Mouse (Mus musculus) 416B (cell line): ENCODE results near the gene Uvssa.
"Not testable (repeated sequence)": the region's sequence is repeated elsewhere in the genome, so short reads cannot be mapped to it uniquely, and the experiment has no call there.

Experiments used
- DNase-seq: peaks from one replicate; pipeline ENCODE4 v3.0.0; 2011; ENCODE audit warnings: low read depth

The Uvssa gene

DNA sequence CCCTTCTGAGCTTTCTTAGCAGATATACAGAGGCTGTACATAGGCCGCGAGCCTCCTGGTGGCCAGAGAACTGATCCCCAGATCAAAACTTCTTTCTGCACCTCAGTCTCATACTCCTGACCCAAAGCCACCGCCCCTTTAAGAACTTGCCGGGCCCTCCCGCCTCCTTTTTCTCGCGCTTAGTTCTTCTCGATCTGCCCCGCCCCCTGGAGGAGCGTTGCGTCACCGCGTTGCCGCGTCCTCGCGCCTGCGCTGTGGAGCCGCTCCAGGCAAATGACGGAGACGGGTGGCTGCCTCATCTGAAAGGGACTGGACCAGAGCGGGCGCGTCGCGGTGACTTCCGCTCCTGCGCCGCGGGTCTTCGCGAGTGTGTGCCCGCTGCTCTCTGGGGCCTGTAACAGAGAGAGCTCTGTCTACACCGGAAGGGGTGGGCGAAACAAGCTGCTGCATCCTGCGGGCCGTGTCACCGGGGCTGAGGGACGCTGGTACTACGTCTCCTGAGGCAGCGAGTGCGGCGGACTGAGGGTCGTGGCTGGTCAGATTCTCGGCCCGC is at the start of gene Uvssa:
TSS of gene Uvssa (plus strand) at position 248 of the 553 bp plus-strand sequence.
- DNase-seq: peak; percentile 99

DNA sequence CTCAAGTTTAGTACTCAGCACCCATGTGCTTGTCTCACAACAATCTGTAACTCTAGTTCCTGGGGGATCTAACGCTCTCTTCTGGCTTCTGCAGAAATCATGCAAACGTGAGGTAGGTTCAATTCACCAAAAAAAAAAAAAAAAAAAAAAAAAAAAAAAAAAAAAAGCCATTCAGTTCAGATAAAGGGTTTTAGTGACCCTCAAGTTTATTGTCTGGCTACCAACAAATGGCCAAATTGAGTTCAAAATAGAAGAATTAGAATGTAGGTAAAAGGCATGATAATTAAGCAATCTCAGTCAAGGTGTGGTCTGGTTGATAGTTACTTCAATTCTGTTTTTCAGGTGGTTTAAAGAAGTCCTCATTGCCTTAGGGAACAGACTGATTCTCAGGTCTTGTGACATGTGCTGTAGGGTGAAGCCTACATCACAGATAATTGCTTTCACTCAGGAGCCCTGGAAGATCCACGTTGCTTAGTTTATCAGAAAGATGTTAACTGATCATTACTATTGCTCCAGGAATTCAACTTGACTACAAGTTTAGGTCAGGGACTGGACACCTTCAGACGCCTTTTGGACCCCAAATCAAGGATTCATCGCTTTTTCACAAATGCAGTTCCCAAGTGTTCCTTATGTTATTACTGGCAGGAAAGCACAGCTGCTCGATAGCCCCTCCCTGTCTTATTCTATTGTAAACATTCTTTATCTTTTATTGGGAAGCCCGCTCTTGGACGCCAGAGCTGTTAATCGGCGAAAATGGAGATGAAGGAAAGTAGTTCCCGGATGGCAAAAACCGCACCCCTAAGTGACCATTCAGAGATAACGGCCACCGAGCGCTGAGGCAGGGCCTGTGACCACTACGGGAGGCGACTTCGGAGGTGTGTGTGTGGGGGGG is 43.7 kb upstream of the Uvssa start:
- DNase-seq: no peak

DNA sequence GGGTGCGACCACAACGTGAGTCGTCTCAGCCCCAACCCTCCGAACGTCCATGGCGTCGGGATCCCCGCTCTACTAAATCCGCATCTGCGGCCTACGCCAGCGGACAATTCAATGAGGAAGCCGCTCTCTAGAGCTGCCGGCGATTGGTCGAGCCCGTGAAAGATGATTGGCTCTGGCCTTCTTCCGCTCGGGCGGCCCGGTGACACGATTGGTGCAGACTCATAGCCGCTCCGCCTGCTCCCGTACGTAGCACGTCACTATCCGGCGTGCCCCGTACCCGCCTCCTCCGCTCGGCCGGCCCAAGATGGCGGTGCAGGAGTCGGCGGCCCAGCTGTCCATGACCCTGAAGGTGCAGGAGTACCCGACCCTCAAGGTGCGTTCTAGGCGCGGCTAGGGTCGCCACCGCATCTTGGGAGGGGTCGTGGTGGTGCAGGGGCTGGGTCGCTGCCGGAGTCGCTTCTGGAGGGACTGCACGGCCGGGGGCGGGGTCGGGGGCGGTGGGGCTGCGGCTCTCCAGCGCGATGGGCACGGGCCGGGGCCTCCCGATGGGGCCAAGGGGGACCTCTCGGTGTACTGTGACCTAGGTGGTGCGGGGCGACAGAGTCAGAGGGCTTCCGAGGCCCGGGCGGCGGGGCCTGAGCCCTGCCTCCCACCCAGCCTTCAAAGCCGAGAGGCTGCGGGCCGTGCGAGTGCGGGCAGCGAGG is 42.9 kb upstream of the Uvssa start, which contains the start of gene Maea:
TSS of gene Maea (plus strand) at position 237 of the 704 bp plus-strand sequence.
- peak; percentile 97 for DNase-seq

DNA sequence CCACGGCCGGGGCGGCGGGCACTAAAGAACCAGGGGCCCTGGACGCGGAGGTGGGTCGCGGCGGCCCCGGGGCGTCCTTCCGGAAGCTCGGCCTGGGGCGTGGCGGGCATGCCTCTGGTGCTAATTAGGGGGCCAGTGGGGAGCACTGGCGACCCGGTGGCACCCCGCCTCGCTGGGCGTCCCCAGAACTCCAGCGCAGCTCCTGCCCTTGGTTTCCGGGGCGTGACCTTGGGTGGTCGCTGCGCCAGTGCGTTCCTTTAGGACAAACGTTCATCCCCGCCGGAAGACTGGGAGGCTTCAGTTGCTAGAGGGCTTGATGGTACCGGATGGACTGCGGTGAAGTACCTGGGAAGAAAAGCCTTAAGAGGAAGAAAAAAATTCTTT is 42.4 kb upstream of the Uvssa start:
- peak; percentile 54 for DNase-seq

DNA sequence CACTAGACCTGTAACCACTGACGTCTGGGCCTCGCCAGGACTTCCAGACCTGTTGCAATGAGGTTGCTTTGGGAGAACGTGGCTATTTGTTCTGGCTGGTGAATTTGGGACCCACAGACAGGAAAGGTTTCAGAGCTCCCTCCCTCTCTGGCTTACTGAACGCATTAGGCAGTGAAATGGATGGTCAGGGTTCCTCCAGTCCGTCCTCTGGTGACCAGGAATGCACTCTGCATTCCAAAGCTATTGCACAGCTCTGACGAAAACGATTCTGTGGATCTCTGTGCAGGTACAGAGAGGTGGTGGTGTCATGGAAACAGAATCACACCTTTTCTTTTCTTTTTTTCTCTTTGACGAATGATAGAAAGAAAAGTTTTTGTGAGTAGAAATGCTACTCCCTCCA is 41.1 kb upstream of the Uvssa start:
- no peak for DNase-seq

DNA sequence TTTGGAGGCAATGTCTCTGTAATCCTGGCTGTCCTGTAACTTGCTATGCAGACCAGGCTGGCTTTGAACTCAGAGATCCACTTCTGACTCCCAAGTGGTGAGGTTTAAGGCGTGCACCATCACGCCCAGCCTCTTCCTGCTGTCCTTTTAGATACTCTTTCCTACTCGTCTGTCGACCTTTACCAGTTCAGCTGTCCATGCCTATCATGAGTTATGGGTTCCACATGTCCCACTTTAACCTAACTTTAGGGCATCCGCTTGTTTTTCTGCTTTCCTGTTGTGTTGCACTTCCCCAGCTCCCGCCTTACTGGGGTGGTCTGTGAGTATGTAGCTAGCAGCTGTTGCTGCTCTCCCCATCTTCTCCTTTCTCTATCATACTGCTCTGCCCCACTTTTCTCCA is 37.2 kb upstream of the Uvssa start:
- no peak for DNase-seq

DNA sequence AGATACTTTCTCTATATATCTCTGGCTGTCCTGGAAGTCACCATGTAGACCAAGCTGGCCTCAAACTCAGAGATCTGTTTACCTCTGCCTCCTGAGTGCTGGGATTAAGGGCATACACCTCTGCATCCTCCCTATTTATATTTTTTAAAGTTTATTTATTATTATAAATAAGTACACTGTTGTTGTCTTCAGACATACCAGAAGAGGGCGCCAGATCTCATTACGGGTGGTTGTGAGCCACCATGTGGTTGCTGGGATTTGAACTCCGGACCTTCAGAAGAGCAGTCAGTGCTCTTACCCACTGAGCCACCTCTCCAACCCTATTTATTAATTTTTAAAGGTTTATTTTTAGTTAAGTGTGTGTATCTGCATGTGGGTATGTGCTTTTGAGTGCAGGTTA is 36.1 kb upstream of the Uvssa start:
- DNase-seq: not testable (repeated sequence)

DNA sequence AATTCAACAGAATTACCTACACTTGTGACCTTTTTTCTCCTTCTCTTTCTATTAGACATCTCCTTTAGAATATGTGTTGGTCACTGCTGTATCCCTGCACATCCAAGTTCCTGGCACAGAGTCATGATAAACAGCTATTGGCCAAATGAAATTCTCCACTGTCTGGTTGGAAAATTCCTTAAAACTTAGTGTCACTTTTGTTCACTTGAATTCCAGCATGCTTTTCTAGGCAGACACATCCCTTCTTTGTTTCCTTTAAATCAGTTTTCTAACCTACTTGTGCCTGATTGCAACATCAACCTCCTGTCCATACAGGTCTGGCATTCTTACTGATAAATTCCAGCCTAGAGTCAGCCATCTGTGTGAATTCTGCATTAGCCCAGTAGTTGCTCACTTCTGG is 35.5 kb upstream of the Uvssa start:
- no peak for DNase-seq

DNA sequence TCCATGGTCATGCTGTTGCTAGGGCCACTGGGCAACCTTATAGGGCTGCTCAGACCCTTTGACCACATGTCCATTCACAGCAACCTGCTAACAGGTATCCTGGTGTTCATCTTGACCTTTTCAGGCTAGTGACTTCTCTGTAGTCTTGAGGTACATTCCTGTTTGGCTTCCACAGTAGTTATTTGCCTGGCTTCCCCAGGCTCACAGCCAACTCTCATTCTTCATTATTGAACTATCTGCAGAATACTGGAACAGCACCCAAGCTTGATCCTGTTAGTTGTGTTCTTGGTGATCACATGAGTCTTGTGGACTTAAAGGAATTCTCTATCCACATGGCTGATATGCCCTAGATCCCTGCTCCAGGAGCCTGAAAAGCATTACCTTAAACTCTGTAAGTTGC is 34.8 kb upstream of the Uvssa start:
- no peak for DNase-seq

DNA sequence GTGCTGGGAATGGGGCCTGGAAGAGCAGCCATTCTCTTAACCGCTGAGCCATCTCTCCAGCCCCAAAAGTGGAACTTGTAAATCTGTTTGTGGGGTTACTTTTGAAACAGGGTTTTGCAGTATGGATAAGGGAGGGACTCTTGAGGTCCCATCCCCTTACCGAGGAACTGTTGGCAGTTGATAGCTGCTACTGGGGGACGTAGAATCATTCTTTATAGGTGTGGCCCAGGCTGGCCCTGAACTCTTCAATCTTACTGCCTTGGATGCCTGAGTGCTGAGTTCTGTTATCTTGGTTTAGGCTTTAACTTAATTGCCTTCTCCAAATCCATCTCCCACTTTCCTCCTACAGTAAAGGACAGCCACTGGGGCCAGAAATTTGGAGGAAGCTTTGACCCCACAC is 34.3 kb upstream of the Uvssa start:
- no peak for DNase-seq

DNA sequence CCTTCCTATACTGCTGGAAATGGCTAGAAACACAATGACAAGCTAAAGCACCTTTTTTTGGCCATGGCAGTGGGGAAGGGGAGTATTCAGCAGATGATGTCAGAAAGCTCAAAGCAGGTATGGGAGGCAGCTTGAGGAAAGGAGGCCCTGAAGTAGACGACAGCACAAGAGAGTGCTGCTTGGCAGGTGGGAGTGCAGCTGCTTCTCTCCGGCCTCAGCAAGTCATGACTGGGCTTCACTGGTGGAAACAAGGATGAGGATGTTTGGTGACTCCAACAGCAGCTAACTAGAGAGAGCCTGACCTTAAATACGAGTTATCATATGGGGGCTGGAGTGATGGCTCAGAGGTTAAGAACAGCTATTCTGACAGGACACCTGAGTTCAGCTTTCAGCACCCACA is 30.7 kb upstream of the Uvssa start:
- DNase-seq: no peak

DNA sequence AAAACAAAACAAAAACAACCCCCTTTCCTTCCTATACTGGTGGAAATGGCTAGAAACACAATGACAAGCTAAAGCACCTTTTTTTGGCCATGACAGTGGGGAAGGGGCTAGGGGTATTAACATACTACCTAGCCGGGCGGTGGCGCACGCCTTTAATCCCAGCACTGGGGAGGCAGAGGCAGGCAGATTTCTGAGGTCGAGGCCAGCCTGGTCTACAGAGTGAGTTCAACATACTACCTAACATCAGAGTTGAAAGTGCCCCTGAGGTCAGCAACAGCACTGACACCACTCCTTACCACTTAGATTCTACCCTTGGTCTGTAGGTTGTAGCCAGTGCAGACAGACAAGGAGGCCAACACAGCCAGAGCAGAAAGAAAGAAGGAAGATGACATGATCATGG is 29.1 kb upstream of the Uvssa start:
- DNase-seq: no peak

DNA sequence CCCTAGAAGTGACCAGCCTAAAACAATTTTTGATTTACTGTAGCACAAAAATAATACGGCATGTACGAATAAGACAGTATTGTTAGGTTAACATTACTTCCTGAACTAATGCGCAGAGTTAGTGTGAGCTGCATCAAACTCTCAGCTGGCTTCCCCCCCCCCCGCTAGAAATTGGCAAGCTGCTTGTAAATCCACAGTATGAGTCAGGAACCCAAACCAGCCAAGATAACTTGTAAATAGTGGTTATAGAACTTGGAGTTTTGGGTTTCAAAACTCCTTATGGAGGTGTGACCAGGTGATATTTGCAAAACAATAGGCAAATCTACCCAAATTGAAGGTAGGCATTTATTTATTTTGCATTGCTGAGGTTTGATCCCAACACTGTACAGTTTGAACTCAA is 28.6 kb upstream of the Uvssa start:
- DNase-seq: peak; percentile 41

DNA sequence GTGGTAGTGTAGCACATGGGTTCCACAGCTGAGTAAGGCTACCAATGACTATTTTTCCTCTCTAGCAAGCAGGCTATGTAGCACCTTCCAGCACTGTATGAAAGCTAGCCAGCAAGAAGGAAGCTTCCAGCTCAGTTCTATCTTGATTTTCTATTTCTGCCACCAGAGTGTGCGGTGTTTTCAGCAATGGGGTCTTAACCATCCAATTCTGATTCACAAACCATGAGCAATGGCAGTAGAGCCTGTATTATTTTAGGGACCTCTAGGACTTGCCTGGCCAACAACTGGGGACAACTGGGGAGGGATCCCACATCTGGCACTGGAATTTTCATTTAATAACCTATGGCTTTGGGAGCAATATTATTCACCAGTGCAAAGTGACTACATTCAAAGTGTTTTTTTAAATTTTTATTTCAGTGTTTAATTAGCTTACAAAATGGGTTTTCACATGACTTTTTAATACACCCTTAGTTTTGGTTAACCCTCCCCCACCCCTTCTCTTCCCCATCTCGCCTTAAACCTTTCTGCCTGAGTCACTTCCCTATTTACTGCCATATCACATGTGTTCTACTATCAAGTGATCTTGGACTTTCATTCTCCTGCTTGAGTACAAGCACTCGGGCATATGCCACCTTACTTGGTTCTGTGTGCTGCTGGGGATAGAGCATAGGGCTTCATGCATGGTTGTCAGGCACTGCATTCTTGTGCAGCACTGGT is 26.6 kb upstream of the Uvssa start:
- DNase-seq: peak; percentile 85

DNA sequence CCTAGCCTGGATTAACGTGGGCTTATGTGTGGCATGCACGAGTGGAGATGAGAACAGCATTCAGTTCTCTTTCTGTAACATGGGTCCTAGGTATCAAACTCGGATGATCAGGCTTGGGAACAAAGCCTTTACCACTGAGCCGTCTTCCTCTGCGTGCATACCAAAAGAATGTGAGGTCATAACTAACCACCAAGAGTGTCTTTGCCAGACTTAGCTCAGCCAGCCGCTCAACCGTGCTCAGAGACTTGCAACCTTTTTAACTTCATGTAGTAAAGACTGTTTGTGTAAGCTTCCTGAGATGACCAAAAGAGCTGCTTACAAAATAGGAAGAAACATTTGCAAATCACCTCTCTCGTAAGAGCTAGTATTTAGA is 26.1 kb upstream of the Uvssa start:
- DNase-seq: peak; percentile 77

DNA sequence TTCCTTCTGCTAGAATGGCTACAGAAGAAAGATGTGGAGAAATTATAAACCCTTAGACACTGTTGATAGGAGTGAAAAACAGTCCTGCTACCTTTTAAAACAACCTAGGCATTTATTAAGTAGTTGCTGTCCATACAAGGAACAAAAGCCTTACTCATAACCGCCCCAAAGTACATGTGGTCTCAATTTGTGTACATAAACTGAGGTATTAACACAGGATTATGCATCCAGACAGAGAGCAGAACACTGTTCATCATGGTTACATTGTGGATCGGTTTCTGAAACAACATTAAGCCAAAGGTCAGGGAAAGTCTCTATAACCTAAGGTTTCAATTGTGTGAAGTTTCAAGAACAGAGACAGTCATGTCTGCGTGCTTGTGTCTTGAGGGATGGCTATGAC is 25.3 kb upstream of the Uvssa start:
- no peak for DNase-seq

DNA sequence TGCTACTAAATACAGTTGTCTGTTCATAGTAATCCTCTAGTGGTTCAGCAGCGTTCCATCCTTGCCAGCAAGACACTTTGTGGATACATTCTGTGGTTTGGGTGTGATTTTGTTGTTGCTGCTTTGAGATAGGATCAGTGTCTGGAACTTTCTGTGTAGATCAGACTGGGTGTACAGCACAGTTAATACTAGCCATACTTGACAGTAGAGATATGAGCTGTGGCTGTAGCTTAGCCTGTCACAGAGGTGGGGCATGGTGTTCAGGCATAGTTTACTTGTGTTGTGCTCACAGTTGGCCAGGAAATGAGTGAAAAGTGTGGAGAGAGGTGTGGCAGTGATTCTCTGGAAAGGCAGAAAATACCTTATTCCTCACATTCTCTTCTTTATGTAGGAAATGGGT is 20.9 kb upstream of the Uvssa start:
- no peak for DNase-seq

DNA sequence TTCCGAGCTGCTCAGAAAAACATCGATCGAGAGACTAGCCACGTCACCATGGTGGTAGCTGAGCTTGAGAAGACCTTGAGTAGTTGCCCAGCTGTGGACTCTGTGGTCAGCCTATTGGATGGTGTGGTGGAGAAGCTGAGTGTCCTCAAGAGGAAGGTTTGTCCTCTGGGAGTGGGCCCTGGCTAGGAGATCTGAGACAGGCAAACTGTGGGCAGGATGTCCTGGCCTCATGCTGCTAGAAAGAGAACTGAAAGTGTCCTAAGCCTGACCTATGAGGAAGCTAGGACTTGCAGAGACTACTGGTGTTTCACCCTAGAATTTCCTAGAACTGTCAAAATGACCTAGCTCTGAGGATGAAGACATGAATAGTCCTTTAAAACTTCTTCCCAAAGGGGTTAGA is 19.9 kb upstream of the Uvssa start:
- DNase-seq: no peak

DNA sequence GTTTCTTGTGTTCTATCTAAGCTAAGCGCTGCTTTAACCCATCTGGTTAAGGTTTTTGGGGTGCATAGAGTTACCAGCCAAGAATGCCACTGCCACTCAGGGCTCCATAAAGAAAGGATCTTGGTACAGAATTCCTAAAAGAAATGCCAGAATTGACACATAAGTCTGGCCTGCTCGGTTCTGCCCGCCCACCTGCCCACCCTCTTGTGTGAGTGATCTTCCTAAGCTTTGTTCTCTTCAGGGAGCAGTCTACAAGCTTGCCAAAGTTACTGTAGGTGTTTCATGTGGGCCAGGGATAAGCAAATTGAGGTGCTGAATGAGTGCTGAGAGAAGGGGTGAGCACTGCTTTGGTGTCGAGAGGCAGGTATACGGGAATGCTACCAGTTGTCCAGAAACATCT is 15.1 kb upstream of the Uvssa start:
- no peak for DNase-seq

DNA sequence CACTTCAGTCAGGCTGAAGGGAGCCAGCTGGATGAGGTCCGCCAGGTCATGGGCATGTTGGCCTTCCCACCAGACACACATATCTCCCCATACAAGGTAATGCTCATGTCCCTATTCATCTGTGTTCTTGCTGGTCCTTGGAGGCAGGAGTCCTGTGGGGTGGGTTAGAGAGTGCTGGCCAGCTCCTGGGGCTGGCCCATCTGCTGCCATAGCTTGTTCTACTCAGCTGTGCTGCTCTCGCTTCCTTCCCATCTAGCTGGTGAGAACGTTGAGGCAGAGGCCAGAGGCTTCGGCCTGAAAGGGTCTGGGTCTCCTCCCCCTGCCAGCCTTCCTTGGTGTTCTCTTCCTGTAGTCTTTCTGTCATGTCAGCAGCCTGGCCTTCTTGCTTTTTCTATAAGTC is 9.7 kb upstream of the Uvssa start:
- DNase-seq: no peak

DNA sequence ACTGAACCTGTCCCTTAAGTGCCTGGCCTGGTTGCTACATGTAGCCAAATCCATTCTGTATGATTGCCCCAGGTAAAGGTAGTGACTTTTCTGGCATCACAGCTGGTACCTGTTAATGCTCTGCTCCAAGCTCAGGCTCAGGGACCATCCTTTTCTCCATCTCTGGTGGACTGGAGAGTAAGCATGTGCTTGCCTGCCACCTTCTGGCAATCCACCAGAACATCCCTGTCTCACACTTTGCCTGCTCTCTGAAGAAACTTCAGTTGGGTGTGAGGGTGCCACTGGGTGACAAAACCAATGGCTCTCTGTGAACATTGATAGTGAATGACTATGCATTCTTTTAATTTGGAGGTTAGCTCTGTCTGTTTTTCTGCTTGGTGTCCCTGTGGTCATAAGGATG is 7.2 kb upstream of the Uvssa start:
- DNase-seq: peak; percentile 52

DNA sequence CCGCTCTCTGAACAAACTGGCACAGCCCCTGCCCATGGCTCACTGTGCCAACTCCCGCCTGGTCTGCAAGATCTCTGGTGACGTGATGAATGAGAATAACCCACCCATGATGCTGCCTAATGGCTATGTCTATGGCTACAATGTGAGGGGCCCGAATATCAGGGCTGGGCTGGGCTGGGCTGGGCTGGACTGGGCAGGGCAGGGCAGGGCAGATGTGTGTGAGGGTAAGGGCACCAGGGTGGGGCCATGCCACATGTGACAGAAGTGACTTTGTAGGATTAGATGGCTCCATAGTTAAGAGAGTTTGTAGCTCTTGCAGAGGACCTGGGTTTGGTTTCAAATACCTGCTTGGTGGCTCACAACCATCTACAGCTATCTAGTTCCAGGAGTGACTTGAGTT is 6.7 kb upstream of the Uvssa start:
- DNase-seq: no peak
